Comparison of ENCODE assay signal across 11 mouse cellular contexts in genomic region chr4:138377526-138377925, GRCm38 (mm10). TPM values are rescaled to one million over a fixed set of nuclear protein-coding genes. Genes with fewer than 3 reads are reported as not detected.
DNase-seq lines count a peak whose midpoint lies in the region; ATAC-seq and TF ChIP-seq lines count a peak whose summit lies in the region.
"Had no signal": no experiment of that assay in that cellular context is flagged by ENCODE, and none has a peak within 500 bp of the region (broad histone marks: within the 10 kb centered on the region; RNA-seq: fewer than 3 reads in every experiment).

No protein-coding gene starts in this region.

- H3K4me1 ChIP-seq in kidney, adult 2 months (ENCODE audit: control insufficient read depth, insufficient read depth, low read length): peaks cover 3% of the 10 kb centered on the region; the same call in 1 of the 2 replicates
- H3K4me1 ChIP-seq in kidney, embryonic 15.5 days: peaks cover 11% of the 10 kb centered on the region; the same call in 1 of the 2 replicates
- peaks cover 0 to 2% of the 10 kb centered on the region in 2 experiments; a peak in 1 of 4 replicates for H3K4me1 ChIP-seq in ES-E14 (ENCODE audit: control insufficient read depth in 2 of 2, insufficient read depth in 2 of 2, low read length in 2 of 2, poor library complexity in 1 of 2)
- H3K4me1 ChIP-seq in forebrain, embryonic 13.5 days: peaks cover 15% of the 10 kb centered on the region

- H3K4me3 ChIP-seq in kidney, adult 2 months (ENCODE audit: insufficient read depth, low read depth, low read length): no peak overlapping the region
- H3K4me3 ChIP-seq in kidney, embryonic 15.5 days (replicated peaks): no peak overlapping the region
- no peak overlapping the region for H3K4me3 ChIP-seq in ES-E14 (ENCODE audit: insufficient read depth in 1 of 2, low read depth in 1 of 2, low read length in 2 of 2, poor library complexity in 1 of 2, severe bottlenecking in 1 of 2)
- H3K4me3 ChIP-seq in forebrain, embryonic 13.5 days: no peak overlapping the region
- H3K4me3 ChIP-seq: left cerebral cortex, adult 2 months had no signal

- no peak for ATAC-seq in kidney, embryonic 15.5 days (replicated peaks; ENCODE audit: low FRiP score)
- no peak for ATAC-seq in forebrain, embryonic 13.5 days

- H3K27me3 ChIP-seq in kidney, adult 2 months (replicated peaks; ENCODE audit: control insufficient read depth, insufficient read depth, low read length): no peaks in the 10 kb centered on the region
- peaks cover 13% of the 10 kb centered on the region for H3K27me3 ChIP-seq in kidney, embryonic 15.5 days
- H3K27me3 ChIP-seq in forebrain, embryonic 13.5 days: no peaks in the 10 kb centered on the region

- H3K9ac ChIP-seq in kidney, embryonic 15.5 days: no peak overlapping the region
- H3K9ac ChIP-seq in ES-E14 (ENCODE audit: insufficient read depth, low read depth, low read length, poor library complexity, severe bottlenecking): no peak overlapping the region
- H3K9ac ChIP-seq in forebrain, embryonic 13.5 days: no peak overlapping the region

- TF ChIP-seq POLR2A in kidney, adult 2 months (IDR thresholded peaks at IDR 0.05; ENCODE audit: low read depth, low read length): no peak

- H3K4me2 ChIP-seq in kidney, embryonic 15.5 days: no peak overlapping the region
- no peak overlapping the region for H3K4me2 ChIP-seq in forebrain, embryonic 13.5 days

- no peak overlapping the region for H3K27ac ChIP-seq in kidney, adult 2 months (ENCODE audit: insufficient read depth, low read depth, low read length)
- H3K27ac ChIP-seq in kidney, embryonic 15.5 days: no peak overlapping the region
- H3K27ac ChIP-seq in ES-E14 (ENCODE audit: insufficient read depth, low read depth, low read length, poor library complexity, severe bottlenecking): no peak overlapping the region
- no peak overlapping the region for H3K27ac ChIP-seq in forebrain, embryonic 13.5 days
- H3K27ac ChIP-seq: left cerebral cortex, adult 2 months had no signal

- in situ Hi-C loops in ES-E14 (cut with MboI; ENCODE audit: low sequenced_read_pairs in 2 of 2, unreplicated experiment in 2 of 2): no loop called here

- no peaks in the 10 kb centered on the region for H3K9me3 ChIP-seq in kidney, embryonic 15.5 days (replicated peaks)
- H3K9me3 ChIP-seq in ES-E14 (ENCODE audit: control insufficient read depth, insufficient read depth, low read depth, low read length): no peaks in the 10 kb centered on the region
- H3K9me3 ChIP-seq in forebrain, embryonic 13.5 days (replicated peaks): no peaks in the 10 kb centered on the region

- TF ChIP-seq CTCF in kidney, adult 2 months (conservative IDR thresholded peaks at IDR 0.05; ENCODE audit: insufficient read depth, insufficient read length, low read depth, low read length): no peak

- no peaks in the 10 kb centered on the region for H3K36me3 ChIP-seq in kidney, adult 2 months (ENCODE audit: control insufficient read depth, insufficient read depth, low read length)
- no peaks in the 10 kb centered on the region for H3K36me3 ChIP-seq in kidney, embryonic 15.5 days
- H3K36me3 ChIP-seq in ES-E14 (ENCODE audit: control insufficient read depth, insufficient read depth, low read length, poor library complexity, severe bottlenecking): no peaks in the 10 kb centered on the region
- H3K36me3 ChIP-seq in forebrain, embryonic 13.5 days (ENCODE audit: poor library complexity, severe bottlenecking): no peaks in the 10 kb centered on the region

- 55% methylated on average over 6 of the region's 6 CpGs for WGBS in kidney, adult 2 months
- WGBS in kidney, embryonic 15.5 days: 50% methylated on average over 6 of the region's 6 CpGs
- WGBS in forebrain, embryonic 13.5 days: 54% methylated on average over 6 of the region's 6 CpGs

- peak; percentile 78 for DNase-seq in kidney, adult 2 months
- peak; percentile 47 for DNase-seq in ES-E14 (ENCODE audit: low read depth, low spot score)
- DNase-seq in adrenal gland, postnatal 25 days: peak; percentile 39
- DNase-seq in kidney, postnatal 4 days: peak; percentile 81 to 82
- no peak for DNase-seq in B cell, adult 2 months
- DNase-seq in urinary bladder, postnatal 4 days (ENCODE audit: low spot score in 2 of 2): no peak

TF ChIP-seq in ES-E14, 5 proteins besides CTCF, POLR2A, EP300 and RAD21:
- TF ChIP-seq HCFC1 (IDR thresholded peaks at IDR 0.05; ENCODE audit: borderline replicate concordance, insufficient read depth, low read length) (no peak), CHD2 (IDR thresholded peaks at IDR 0.05; ENCODE audit: low read depth, low read length) (no peak), MAFK (IDR thresholded peaks at IDR 0.05; ENCODE audit: insufficient read depth, low read depth, low read length) (no peak), ZC3H11A (IDR thresholded peaks at IDR 0.05; ENCODE audit: borderline replicate concordance, low read depth, low read length) (no peak), ZNF384 (IDR thresholded peaks at IDR 0.05; ENCODE audit: low read depth, low read length) (no peak)

RNA-seq across cellular contexts. Expression of gene Cda, which starts 9.7 kb away (rescaled TPM):
- 394 and 454 TPM in 2 replicates for polyA plus RNA-seq in kidney, adult 2 months (2012; rRNA removed)
- polyA plus RNA-seq in kidney, embryonic 15.5 days (2015; fragmentation: Nextera tagmentation; extraction: Ambion mirVana): 21.3 and 22.0 TPM in 2 replicates
- 1.9 and 3.1 TPM in 2 replicates for total RNA-seq in ES-E14 (2012; rRNA removed)
- total RNA-seq in adrenal gland, postnatal 25 days (2021): 13.8 and 20.3 TPM in 2 replicates
- 1.9 and 2.2 TPM in 2 replicates for polyA plus RNA-seq in forebrain, embryonic 13.5 days (2015; fragmentation: Nextera tagmentation; extraction: Ambion mirVana)
- total RNA-seq: monocyte, adult 5-6 weeks had no signal

RNA-seq across cellular contexts. Expression of gene Fam43b, which starts 18.8 kb away (rescaled TPM):
- polyA plus RNA-seq in kidney, adult 2 months (2012; rRNA removed): not detected in 2 replicates
- not detected in 2 replicates for polyA plus RNA-seq in kidney, embryonic 15.5 days (2015; fragmentation: Nextera tagmentation; extraction: Ambion mirVana)
- total RNA-seq in ES-E14 (2012; rRNA removed): 0.69 and 0.89 TPM in 2 replicates
- 2.9 and 3.1 TPM in 2 replicates for total RNA-seq in adrenal gland, postnatal 25 days (2021)
- polyA plus RNA-seq in forebrain, embryonic 13.5 days (2015; fragmentation: Nextera tagmentation; extraction: Ambion mirVana): 0.84 and 0.96 TPM in 2 replicates
- total RNA-seq: monocyte, adult 5-6 weeks had no signal
- polyA plus RNA-seq: testis, adult 2 months had no signal

RNA-seq across cellular contexts. Expression of gene Pink1, which starts 51.4 kb away (rescaled TPM):
- 226 and 272 TPM in 2 replicates for polyA plus RNA-seq in kidney, adult 2 months (2012; rRNA removed)
- polyA plus RNA-seq in kidney, embryonic 15.5 days (2015; fragmentation: Nextera tagmentation; extraction: Ambion mirVana): 47.5 and 50.3 TPM in 2 replicates
- 13.4 and 14.2 TPM in 2 replicates for total RNA-seq in ES-E14 (2012; rRNA removed)
- total RNA-seq in adrenal gland, postnatal 25 days (2021): 161 and 201 TPM in 2 replicates
- polyA plus RNA-seq in forebrain, embryonic 13.5 days (2015; fragmentation: Nextera tagmentation; extraction: Ambion mirVana): 62.4 and 64.2 TPM in 2 replicates

RNA-seq across cellular contexts. Expression of gene Mul1, which starts 56.9 kb away (rescaled TPM):
- polyA plus RNA-seq in kidney, adult 2 months (2012; rRNA removed): 31.3 and 31.8 TPM in 2 replicates
- polyA plus RNA-seq in kidney, embryonic 15.5 days (2015; fragmentation: Nextera tagmentation; extraction: Ambion mirVana): 21.6 and 23.8 TPM in 2 replicates
- total RNA-seq in ES-E14 (2012; rRNA removed): 58.4 and 62.3 TPM in 2 replicates
- 26.7 and 50.4 TPM in 2 replicates for total RNA-seq in adrenal gland, postnatal 25 days (2021)
- 18.6 and 19.2 TPM in 2 replicates for polyA plus RNA-seq in forebrain, embryonic 13.5 days (2015; fragmentation: Nextera tagmentation; extraction: Ambion mirVana)

Comparison
In these comparisons a context has a peak if more than half of its experiments do, and no peak if none do; other contexts are left out.
1. RNA of gene Cda, which starts 9.7 kb away (polyA plus RNA-seq): 394 to 454 TPM in kidney, adult 2 months; 21.3 to 22.0 TPM in kidney, embryonic 15.5 days and 1.9 to 2.2 TPM in forebrain, embryonic 13.5 days; every median in the first group is over 10 times any median in the second.
2. DNase-seq: peak in kidney, adult 2 months (single experiment), ES-E14 (single experiment), adrenal gland, postnatal 25 days (single experiment) and kidney, postnatal 4 days (2 of 2); none in B cell, adult 2 months (0 of 2) and urinary bladder, postnatal 4 days (0 of 2).